Mouse (Mus musculus): ENCODE measurements around the gene Nop14.
"Not testable (repeated sequence)": the region's sequence is repeated elsewhere in the genome, so short reads cannot be mapped to it uniquely, and the experiment has no call there.

Nop14 gene

GRCm38 (mm10) chr5:34609966-34610365 is 50.0 kb downstream of the Nop14 start:
- no peak for DNase-seq

- no peak for DNase-seq
These were observed 51.7 kb downstream of the Nop14 start for GRCm38 (mm10) chr5:34608226-34608625.

- DNase-seq, result no peak
These were observed 52.7 kb downstream of the Nop14 start for GRCm38 (mm10) chr5:34607100-34607880.

- no peak for DNase-seq
These were observed 55.4 kb downstream of the Nop14 start for GRCm38 (mm10) chr5:34604576-34604975.

- DNase-seq, result no peak
These were observed 66.7 kb downstream of the Nop14 start for GRCm38 (mm10) chr5:34593202-34593727.

GRCm38 (mm10) chr5:34592666-34593065 is 67.3 kb downstream of the Nop14 start:
- no peak for DNase-seq

GRCm38 (mm10) chr5:34592224-34592623 is 67.7 kb downstream of the Nop14 start:
- not testable (repeated sequence) for DNase-seq

GRCm38 (mm10) chr5:34591388-34592004 is 68.5 kb downstream of the Nop14 start:
- no peak for DNase-seq

- no peak for DNase-seq
These were observed 69.2 kb downstream of the Nop14 start for GRCm38 (mm10) chr5:34590702-34591101.

- peak; percentile 39 for DNase-seq
These were observed 69.9 kb downstream of the Nop14 start for GRCm38 (mm10) chr5:34590059-34590458.
